In the genomic region with DNA sequence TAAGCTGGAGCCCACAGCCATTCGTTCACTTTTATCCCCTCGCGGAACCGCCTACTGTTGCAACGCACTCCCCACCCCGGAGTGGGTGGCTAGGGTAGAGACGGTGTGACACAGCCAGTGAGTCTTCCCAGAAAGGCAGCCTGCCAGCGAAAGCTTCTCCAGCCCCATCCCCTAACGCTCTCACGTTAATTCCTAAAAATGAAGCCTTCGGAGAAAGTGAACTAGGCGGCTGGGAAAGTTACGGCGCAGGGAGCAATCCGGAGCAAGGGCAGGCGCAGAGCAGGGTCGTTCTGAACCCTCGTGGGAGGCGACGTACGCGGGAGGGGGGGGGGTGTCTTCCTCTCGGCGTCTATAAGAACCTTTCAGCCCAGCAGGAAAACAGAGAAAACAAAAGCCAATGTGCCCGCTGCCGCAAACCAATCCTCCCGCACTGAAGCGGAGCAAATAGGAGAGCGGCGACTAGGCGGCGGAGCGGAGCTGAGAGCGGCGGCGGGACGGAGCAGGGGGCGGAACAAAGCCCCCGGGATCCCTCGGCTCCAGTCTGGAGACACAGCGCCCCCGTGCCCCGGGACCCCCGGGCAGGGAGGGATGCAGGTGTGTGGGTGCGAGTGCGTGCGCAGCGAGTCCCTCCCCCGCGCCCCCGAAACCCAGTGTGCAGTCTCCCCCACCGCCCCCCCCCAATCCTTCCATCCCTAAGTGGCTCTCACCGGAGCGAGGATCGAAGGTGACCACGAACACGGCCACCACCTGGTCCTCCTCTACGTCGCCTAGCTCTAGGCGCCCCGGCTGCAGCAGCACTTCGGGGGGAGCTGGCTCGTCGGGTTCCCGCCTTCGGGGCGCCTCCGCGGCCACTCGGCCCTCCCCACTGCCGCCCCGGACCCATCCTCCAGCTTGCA, we compare ENCODE assay signal across 9 mouse cellular contexts. TPM values are rescaled to one million over a fixed set of nuclear protein-coding genes. Genes with fewer than 3 reads are reported as not detected.
DNase-seq lines count a peak whose midpoint lies in the region; ATAC-seq and TF ChIP-seq lines count a peak whose summit lies in the region.
"Had no signal": no experiment of that assay in that cellular context is flagged by ENCODE, and none has a peak within 500 bp of the region (broad histone marks: within the 10 kb centered on the region; RNA-seq: fewer than 3 reads in every experiment).

No protein-coding gene starts in this region.

- peak overlapping the region; percentile 39; the same call in 1 of the 2 replicates for H3K27ac ChIP-seq in spleen, adult 2 months (ENCODE audit: insufficient read depth, low read length)
- no peak overlapping the region for H3K27ac ChIP-seq in liver, adult 2 months (replicated peaks; ENCODE audit: insufficient read depth, low read depth, low read length)
- H3K27ac ChIP-seq in midbrain, postnatal 0 days (ENCODE audit: low read depth, low read length) = peak overlapping the region; percentile 83

- peak; percentile 73 for ATAC-seq in midbrain, postnatal 0 days (ENCODE audit: low FRiP score)

- TF ChIP-seq CTCF in spleen, adult 2 months (IDR thresholded peaks at IDR 0.05; ENCODE audit: extremely low read depth, insufficient read depth, insufficient read length, insufficient replicate concordance) = no peak
- TF ChIP-seq CTCF in liver, adult 2 months (IDR thresholded peaks at IDR 0.05; ENCODE audit: low read depth, low read length) = no peak
- peak; percentile 32; the same call in 1 of the 2 replicates for TF ChIP-seq CTCF in midbrain, postnatal 0 days (IDR thresholded peaks at IDR 0.05)

- H3K4me3 ChIP-seq in spleen, adult 2 months (ENCODE audit: extremely low read depth, insufficient read depth, insufficient read length) = peak overlapping the region; percentile 87
- H3K4me3 ChIP-seq in liver, adult 2 months (ENCODE audit: insufficient read depth, low read depth, low read length) = peak overlapping the region; percentile 92
- H3K4me3 ChIP-seq in midbrain, postnatal 0 days (ENCODE audit: low read depth, low read length) = peak overlapping the region; percentile 90

- TF ChIP-seq POLR2A in spleen, adult 2 months (IDR thresholded peaks at IDR 0.05; ENCODE audit: low read depth, low read length) = no peak
- TF ChIP-seq POLR2A in liver, adult 2 months (IDR thresholded peaks at IDR 0.05; ENCODE audit: extremely low read depth, insufficient read depth, low read length) = no peak

- H3K4me2 ChIP-seq in midbrain, postnatal 0 days (ENCODE audit: low read depth, low read length, poor library complexity, severe bottlenecking) = peak overlapping the region; percentile 89

- no peaks in the 10 kb centered on the region; the same call in 1 of the 2 replicates for H3K79me2 ChIP-seq in liver, adult 2 months (ENCODE audit: control insufficient read depth, insufficient read depth, low read length)

- peaks cover 14% of the 10 kb centered on the region for H3K4me1 ChIP-seq in spleen, adult 2 months (ENCODE audit: control insufficient read depth, insufficient read depth, insufficient read length)
- H3K4me1 ChIP-seq in liver, adult 2 months (ENCODE audit: control insufficient read depth, insufficient read depth, low read length) = peaks cover 5% of the 10 kb centered on the region
- H3K4me1 ChIP-seq in midbrain, postnatal 0 days (ENCODE audit: insufficient read depth, low read length) = 0 out of 2 replicates have a peak, but pooled peaks cover 2% of the 10 kb centered on the region

- no peaks in the 10 kb centered on the region for H3K9me3 ChIP-seq in midbrain, postnatal 0 days (ENCODE audit: low read length)

- H3K9ac ChIP-seq in liver, adult 2 months (ENCODE audit: low read depth, low read length) = peak overlapping the region; percentile 91
- peak overlapping the region; percentile 87 for H3K9ac ChIP-seq in midbrain, postnatal 0 days (replicated peaks; ENCODE audit: low read length, poor library complexity, severe bottlenecking)

- DNase-seq in spleen, adult 2 months (ENCODE audit: low read depth in 1 of 2, low spot score in 2 of 2) = peak in 1 of 2 experiments; percentile 18
- DNase-seq in spleen, adult 12 weeks (ENCODE audit: low spot score) = no peak
- DNase-seq in embryo, embryonic 10 days (ENCODE audit: low spot score) = peak; percentile 64
- DNase-seq in heart, adult 9 months (ENCODE audit: low spot score in 2 of 2) = peak; percentile 7 to 14
- peak; percentile 19 for DNase-seq in kidney, adult 9 months
- no peak for DNase-seq in liver, adult 2 months (ENCODE audit: extremely low read depth, low read depth, low spot score)
- DNase-seq in midbrain, postnatal 0 days (ENCODE audit: low spot score) = peak; percentile 64
- peak; percentile 33 for DNase-seq in testis, postnatal 14 days (ENCODE audit: low spot score)

- H3K27me3 ChIP-seq in spleen, adult 2 months (ENCODE audit: control insufficient read depth, insufficient read depth, low read length) = 0 out of 2 replicates have a peak, but pooled peaks cover 3% of the 10 kb centered on the region
- H3K27me3 ChIP-seq in liver, adult 2 months (ENCODE audit: control insufficient read depth, insufficient read depth, low read length) = no peaks in the 10 kb centered on the region
- H3K27me3 ChIP-seq in midbrain, postnatal 0 days (ENCODE audit: insufficient read depth, low read length) = peaks cover under 1% of the 10 kb centered on the region; the same call in 1 of the 2 replicates

- 1% methylated on average over 67 of the region's 72 CpGs for WGBS in spleen, adult 2 months
- WGBS in liver, adult 2 months = under 1% methylated on average over 72 of the region's 72 CpGs
- under 1% methylated on average over 59 of the region's 72 CpGs for WGBS in midbrain, postnatal 0 days

- no peaks in the 10 kb centered on the region for H3K36me3 ChIP-seq in spleen, adult 2 months (ENCODE audit: control insufficient read depth, insufficient read depth, low read length)
- no peaks in the 10 kb centered on the region for H3K36me3 ChIP-seq in liver, adult 2 months (ENCODE audit: control insufficient read depth, insufficient read depth, low read length)
- no peaks in the 10 kb centered on the region for H3K36me3 ChIP-seq in midbrain, postnatal 0 days (ENCODE audit: insufficient read depth, low read length)

RNA-seq across cellular contexts. Expression of a gene that starts 0.5 kb away (rescaled TPM):
- 3.6 and 4.7 TPM in 2 replicates for polyA plus RNA-seq in spleen, adult 2 months (2012; rRNA removed)
- total RNA-seq in liver, adult 2 months (2014; rRNA removed) = 6.5 and 8.3 TPM in 2 replicates
- 3.7 and 4.1 TPM in 2 replicates for polyA plus RNA-seq in liver, adult 2 months (2012; rRNA removed)
- 20.0 and 23.6 TPM in 2 replicates for total RNA-seq in midbrain, postnatal 0 days (2014; rRNA removed)
- 6.7 and 7.8 TPM in 2 replicates for polyA plus RNA-seq in midbrain, postnatal 0 days (2015; fragmentation: Nextera tagmentation; extraction: Ambion mirVana)

RNA-seq across cellular contexts. Expression of a gene that starts 3.5 kb away (rescaled TPM):
- polyA plus RNA-seq in spleen, adult 2 months (2012; rRNA removed) = not detected in 2 replicates
- total RNA-seq in liver, adult 2 months (2014; rRNA removed) = not detected in 2 replicates
- polyA plus RNA-seq in liver, adult 2 months (2012; rRNA removed) = not detected in 2 replicates
- total RNA-seq in midbrain, postnatal 0 days (2014; rRNA removed) = 0.16 and 0.38 TPM in 2 replicates
- polyA plus RNA-seq in midbrain, postnatal 0 days (2015; fragmentation: Nextera tagmentation; extraction: Ambion mirVana) = 0.14 TPM in 1 of 2 replicates, not detected in the other
- total RNA-seq: adrenal gland, postnatal 4 days had no signal

RNA-seq across cellular contexts. Expression of a gene that starts 35.8 kb away (rescaled TPM):
- 7.2 and 8.5 TPM in 2 replicates for polyA plus RNA-seq in spleen, adult 2 months (2012; rRNA removed)
- total RNA-seq in liver, adult 2 months (2014; rRNA removed) = 21.6 and 29.0 TPM in 2 replicates
- 7.9 and 8.1 TPM in 2 replicates for polyA plus RNA-seq in liver, adult 2 months (2012; rRNA removed)
- 14.9 and 18.6 TPM in 2 replicates for total RNA-seq in midbrain, postnatal 0 days (2014; rRNA removed)
- polyA plus RNA-seq in midbrain, postnatal 0 days (2015; fragmentation: Nextera tagmentation; extraction: Ambion mirVana) = 71.7 and 73.7 TPM in 2 replicates

RNA-seq across cellular contexts. Expression of a gene that starts 55.6 kb away (rescaled TPM):
- not detected in 2 replicates for polyA plus RNA-seq in spleen, adult 2 months (2012; rRNA removed)
- 0.09 and 0.13 TPM in 2 replicates for total RNA-seq in liver, adult 2 months (2014; rRNA removed)
- polyA plus RNA-seq in liver, adult 2 months (2012; rRNA removed) = 0.11 TPM in 1 of 2 replicates, not detected in the other
- total RNA-seq in midbrain, postnatal 0 days (2014; rRNA removed) = 0.44 TPM in 1 of 2 replicates, not detected in the other
- not detected in 2 replicates for polyA plus RNA-seq in midbrain, postnatal 0 days (2015; fragmentation: Nextera tagmentation; extraction: Ambion mirVana)
- total RNA-seq: adrenal gland, postnatal 4 days had no signal

RNA-seq across cellular contexts. Expression of a gene that starts 57.9 kb away (rescaled TPM):
- not detected in 2 replicates for polyA plus RNA-seq in spleen, adult 2 months (2012; rRNA removed)
- total RNA-seq in liver, adult 2 months (2014; rRNA removed) = 0.27 TPM in 1 of 2 replicates, not detected in the other
- not detected in 2 replicates for polyA plus RNA-seq in liver, adult 2 months (2012; rRNA removed)
- total RNA-seq in midbrain, postnatal 0 days (2014; rRNA removed) = 0.16 and 0.99 TPM in 2 replicates
- polyA plus RNA-seq in midbrain, postnatal 0 days (2015; fragmentation: Nextera tagmentation; extraction: Ambion mirVana) = not detected in 2 replicates
- total RNA-seq: adrenal gland, postnatal 4 days had no signal

Comparison
In these comparisons a context has a peak if more than half of its experiments do, and no peak if none do; other contexts are left out.
1. DNase-seq: peak in embryo, embryonic 10 days (single experiment), heart, adult 9 months (2 of 2), kidney, adult 9 months (single experiment), midbrain, postnatal 0 days (single experiment) and testis, postnatal 14 days (single experiment); none in spleen, adult 12 weeks (single experiment) and liver, adult 2 months (single experiment).
2. Peak in every context shown above with its lines, with median percentiles within 50 percentile points of each other: H3K4me3 ChIP-seq.